Mouse (Mus musculus): ENCODE data around the gene Kcne3. TPM values are rescaled to one million over a fixed set of nuclear protein-coding genes. Genes with fewer than 3 reads are reported as not detected.

Kcne3 gene
- polyA plus RNA-seq, 1 experiment, result 2.7 TPM

GRCm38 (mm10) chr7:100181614-100182013 lies 5.3 kb downstream of the Kcne3 start:
- no peak for DNase-seq (ENCODE audit: low spot score)

GRCm38 (mm10) chr7:100182388-100182787 lies 6.1 kb downstream of the Kcne3 start:
- DNase-seq (ENCODE audit: low spot score), result no peak

GRCm38 (mm10) chr7:100187601-100188000 lies 11.3 kb downstream of the Kcne3 start:
- no peak for DNase-seq (ENCODE audit: low spot score)

GRCm38 (mm10) chr7:100190167-100190566 lies 13.9 kb downstream of the Kcne3 start:
- DNase-seq (ENCODE audit: low spot score), result no peak

- no peak for DNase-seq (ENCODE audit: low spot score)
Observed at GRCm38 (mm10) chr7:100190778-100191177, 14.5 kb downstream of the Kcne3 start.

- no peak for DNase-seq (ENCODE audit: low spot score)
Observed at GRCm38 (mm10) chr7:100201191-100201590, 24.9 kb downstream of the Kcne3 start.

- DNase-seq (ENCODE audit: low spot score), result no peak
Observed at GRCm38 (mm10) chr7:100203616-100204015, 27.3 kb downstream of the Kcne3 start.

GRCm38 (mm10) chr7:100204871-100205270 lies 28.6 kb downstream of the Kcne3 start:
- DNase-seq (ENCODE audit: low spot score), result no peak

- DNase-seq (ENCODE audit: low spot score), result no peak
Observed at GRCm38 (mm10) chr7:100206144-100206543, 29.8 kb downstream of the Kcne3 start.

- DNase-seq (ENCODE audit: low spot score), result no peak
Observed at GRCm38 (mm10) chr7:100207886-100208285, 31.6 kb downstream of the Kcne3 start.

- DNase-seq (ENCODE audit: low spot score), result no peak
Observed at GRCm38 (mm10) chr7:100214310-100214709, 38.0 kb downstream of the Kcne3 start.

- no peak for DNase-seq (ENCODE audit: low spot score)
Observed at GRCm38 (mm10) chr7:100215116-100215732, 38.9 kb downstream of the Kcne3 start.

GRCm38 (mm10) chr7:100215976-100216375 lies 39.7 kb downstream of the Kcne3 start:
- DNase-seq (ENCODE audit: low spot score), result no peak

- DNase-seq (ENCODE audit: low spot score), result no peak
Observed at GRCm38 (mm10) chr7:100216601-100217565, 40.6 kb downstream of the Kcne3 start.

GRCm38 (mm10) chr7:100227158-100227875 lies 51.0 kb downstream of the Kcne3 start, which contains the start of gene Pgm2l1:
Gene Pgm2l1, plus strand, starts transcription at chr7:100227394.
- DNase-seq (ENCODE audit: low spot score), result peak; percentile 92

GRCm38 (mm10) chr7:100227896-100228525 lies 51.7 kb downstream of the Kcne3 start:
- no peak for DNase-seq (ENCODE audit: low spot score)

- no peak for DNase-seq (ENCODE audit: low spot score)
Observed at GRCm38 (mm10) chr7:100228957-100229356, 52.7 kb downstream of the Kcne3 start.

GRCm38 (mm10) chr7:100230646-100231045 lies 54.3 kb downstream of the Kcne3 start:
- no peak for DNase-seq (ENCODE audit: low spot score)

- DNase-seq (ENCODE audit: low spot score), result no peak
Observed at GRCm38 (mm10) chr7:100231661-100232060, 55.4 kb downstream of the Kcne3 start.

GRCm38 (mm10) chr7:100233681-100234080 lies 57.4 kb downstream of the Kcne3 start:
- DNase-seq (ENCODE audit: low spot score), result no peak
